28 mouse cellular contexts compared by ENCODE assay signal in genomic region chr6:121607861-121608260, GRCm38 (mm10). TPM values are rescaled to one million over a fixed set of nuclear protein-coding genes. Genes with fewer than 3 reads are reported as not detected.
A peak's percentile ranks its signal among the peaks of the same experiment; 100 is the strongest.
DNase-seq lines count a peak whose midpoint lies in the region; ATAC-seq and TF ChIP-seq lines count a peak whose summit lies in the region.
"Had no signal": no experiment of that assay in that cellular context is flagged by ENCODE, and none has a peak within 500 bp of the region (broad histone marks: within the 10 kb centered on the region; RNA-seq: fewer than 3 reads in every experiment).

No protein-coding gene starts in this region.

- ATAC-seq in kidney, postnatal 0 days (replicated peaks; ENCODE audit: low FRiP score, low read depth): peak; percentile 29; the same call in 1 of the 2 replicates
- ATAC-seq: activated CD4-positive, CD25-positive, alpha-beta regulatory T cell, adult 4 months; forebrain, embryonic 13.5 days; forebrain, embryonic 16.5 days; hindbrain, postnatal 0 days; inflammation-experienced regulatory T-cells, adult 6 months; intestine, embryonic 16.5 days; Patski had no signal

- H3K4me2 ChIP-seq in kidney, postnatal 0 days (ENCODE audit: low read length): no peak overlapping the region
- H3K4me2 ChIP-seq: forebrain, embryonic 13.5 days; heart, embryonic 13.5 days; hindbrain, embryonic 14.5 days had no signal

- TF ChIP-seq CTCF in kidney, postnatal 0 days (IDR thresholded peaks at IDR 0.05; ENCODE audit: low read depth): no peak

- H3K9me3 ChIP-seq in kidney, postnatal 0 days (replicated peaks; ENCODE audit: low read length): no peaks in the 10 kb centered on the region
- H3K9me3 ChIP-seq: forebrain, embryonic 10.5 days; forebrain, embryonic 13.5 days; heart, embryonic 10.5 days; heart, embryonic 13.5 days had no signal

- H3K27me3 ChIP-seq in kidney, postnatal 0 days (ENCODE audit: insufficient read depth, low read length): no peaks in the 10 kb centered on the region
- H3K27me3 ChIP-seq: forebrain, embryonic 13.5 days; heart, embryonic 13.5 days had no signal

- no peaks in the 10 kb centered on the region for H3K4me1 ChIP-seq in kidney, postnatal 0 days (replicated peaks; ENCODE audit: insufficient read depth, low read length)
- H3K4me1 ChIP-seq: forebrain, embryonic 13.5 days; heart, embryonic 10.5 days had no signal

- no peak overlapping the region for H3K9ac ChIP-seq in kidney, postnatal 0 days (ENCODE audit: low read depth, low read length)
- H3K9ac ChIP-seq: forebrain, embryonic 13.5 days; heart, embryonic 13.5 days; hindbrain, embryonic 14.5 days had no signal

- no peak for DNase-seq in kidney, postnatal 0 days (ENCODE audit: low spot score)
- DNase-seq in kidney, postnatal 14 days: no peak
- peak; percentile 58 for DNase-seq in ES-CJ7 (ENCODE audit: low read depth, low spot score)
- peak; percentile 42 for DNase-seq in Muller cell, postnatal 12 days (ENCODE audit: inconsistent ontology term)
- DNase-seq in mesoderm, embryonic 11.5 days (ENCODE audit: low read depth, low spot score): peak; percentile 14
- DNase-seq in cerebellum, adult 18-20 months: no peak
- no peak for DNase-seq in layer of hippocampus, adult 9-11 months
- DNase-seq: adrenal gland, adult 8-10 months; adrenal gland, postnatal 25 days; cerebellum, adult 2 months; cerebellum, adult 9-11 months; cerebellum, postnatal 25 days; gastrocnemius, postnatal 10 days; gastrocnemius, postnatal 36 days; heart, adult 2 months; heart, postnatal 14 days; heart, postnatal 4 days had no signal

- H3K4me3 ChIP-seq in kidney, postnatal 0 days (replicated peaks; ENCODE audit: low read depth, low read length): no peak overlapping the region
- H3K4me3 ChIP-seq: forebrain, embryonic 10.5 days; forebrain, embryonic 13.5 days; heart, adult 2 months; heart, embryonic 10.5 days; heart, embryonic 13.5 days had no signal

- no peak overlapping the region for H3K27ac ChIP-seq in kidney, postnatal 0 days
- H3K27ac ChIP-seq: forebrain, embryonic 10.5 days; forebrain, embryonic 13.5 days; heart, adult 2 months; heart, embryonic 10.5 days; heart, embryonic 13.5 days; hindbrain, embryonic 14.5 days; hindbrain, postnatal 0 days had no signal

- H3K36me3 ChIP-seq in kidney, postnatal 0 days (ENCODE audit: insufficient read depth, low read length): no peaks in the 10 kb centered on the region
- H3K36me3 ChIP-seq: forebrain, embryonic 10.5 days; heart, embryonic 10.5 days; heart, embryonic 13.5 days had no signal

RNA-seq across cellular contexts. Expression of gene A2m, which starts 27.3 kb away (rescaled TPM):
- 0.20 TPM in 2 replicates for polyA plus RNA-seq in kidney, postnatal 0 days (2015; fragmentation: Nextera tagmentation; extraction: Ambion mirVana)
- polyA plus RNA-seq: inflammation-experienced regulatory T-cells, adult 6 months had no signal

Comparison
In these comparisons a context has a peak if more than half of its experiments do, and no peak if none do; other contexts are left out.
1. DNase-seq: peak in ES-CJ7 (single experiment), Muller cell, postnatal 12 days (single experiment) and mesoderm, embryonic 11.5 days (single experiment); none in kidney, postnatal 0 days (single experiment), kidney, postnatal 14 days (single experiment), cerebellum, adult 18-20 months (0 of 2) and layer of hippocampus, adult 9-11 months (single experiment).